Mouse (Mus musculus): ENCODE data around the gene Sgta. TPM values are rescaled to one million over a fixed set of nuclear protein-coding genes. Genes with fewer than 3 reads are reported as not detected.

Gene Sgta
- total and polyA plus RNA-seq, 2 experiments = 43.9 to 146 TPM

DNA sequence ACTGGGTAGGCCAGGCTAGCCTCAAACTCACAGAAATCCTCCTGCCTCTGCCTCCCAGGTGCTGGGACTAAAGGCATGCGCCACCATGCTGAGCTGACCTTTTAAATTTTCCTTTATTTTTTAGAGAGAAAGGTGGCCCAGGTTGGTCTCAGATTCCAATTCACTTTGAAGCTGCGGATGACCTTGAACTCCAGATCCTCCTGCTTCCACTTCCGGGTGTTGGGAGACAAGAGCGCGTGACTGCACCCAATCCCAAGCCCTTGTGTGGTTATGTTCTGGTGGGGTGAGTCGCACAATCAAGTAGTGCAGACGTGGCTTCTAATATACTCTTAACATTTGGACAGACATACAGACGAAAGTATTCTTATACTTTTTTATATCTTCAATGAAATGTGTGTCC is 63.5 kb downstream of the Sgta start:
- Histone ChIP-seq H3K27me3 (ENCODE audit: control insufficient read depth, insufficient read depth, low read length) (no peaks in the 10 kb centered on the region), H3K36me3 (ENCODE audit: control insufficient read depth, insufficient read depth, low read length) (no peaks in the 10 kb centered on the region), H3K9ac (ENCODE audit: low read depth, low read length) (no peak overlapping the region), H3K4me1 (ENCODE audit: control insufficient read depth, insufficient read depth, low read length) (peaks cover 2% of the 10 kb centered on the region; the same call in 1 of the 2 replicates), H3K79me2 (ENCODE audit: control insufficient read depth, insufficient read depth, low read length) (no peaks in the 10 kb centered on the region), H3K4me3 (ENCODE audit: insufficient read depth, low read depth, low read length) (no peak overlapping the region), H3K27ac (replicated peaks; ENCODE audit: insufficient read depth, low read depth, low read length) (no peak overlapping the region)
- no peak for DNase-seq (ENCODE audit: extremely low read depth, low read depth, low spot score)
- WGBS = 92% methylated on average over 8 of the region's 8 CpGs
- TF ChIP-seq CTCF (IDR thresholded peaks at IDR 0.05; ENCODE audit: low read depth, low read length) = no peak
- no peak for TF ChIP-seq POLR2A (IDR thresholded peaks at IDR 0.05; ENCODE audit: extremely low read depth, insufficient read depth, low read length)

DNA sequence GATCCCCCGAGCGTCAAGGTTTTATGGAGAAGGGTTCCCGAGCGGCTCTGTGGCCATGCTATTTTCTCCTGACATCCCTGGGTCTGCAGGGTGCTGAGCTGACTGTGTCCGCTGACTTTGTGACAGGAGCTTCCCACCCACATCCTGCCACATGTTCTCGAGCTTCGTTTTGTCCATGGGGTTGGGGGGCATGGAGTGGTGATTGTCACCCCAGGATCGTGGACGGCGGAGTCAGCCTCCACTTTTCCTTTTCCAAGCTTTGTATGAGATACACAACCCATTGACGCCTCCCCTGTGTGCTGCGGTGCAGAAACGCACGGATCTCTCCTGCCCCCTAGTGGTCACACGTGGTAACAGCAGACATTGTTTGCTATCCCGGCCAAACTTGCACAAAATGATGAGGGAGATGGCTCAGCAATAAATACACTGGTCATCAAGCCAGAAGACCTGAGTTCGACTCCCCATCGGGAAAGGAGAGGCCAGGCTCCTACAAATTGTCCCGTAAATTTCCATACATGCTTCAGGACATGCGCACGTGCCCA is 64.8 kb downstream of the Sgta start:
- no peak overlapping the region for H3K9ac ChIP-seq (ENCODE audit: low read depth, low read length)
- no peaks in the 10 kb centered on the region for H3K79me2 ChIP-seq (ENCODE audit: control insufficient read depth, insufficient read depth, low read length)
- peak; percentile 44 for DNase-seq (ENCODE audit: extremely low read depth, low read depth, low spot score)
- H3K4me1 ChIP-seq (ENCODE audit: control insufficient read depth, insufficient read depth, low read length) = peaks cover 2% of the 10 kb centered on the region; the same call in 1 of the 2 replicates
- no peaks in the 10 kb centered on the region for H3K36me3 ChIP-seq (ENCODE audit: control insufficient read depth, insufficient read depth, low read length)
- no peak overlapping the region for H3K4me3 ChIP-seq (ENCODE audit: insufficient read depth, low read depth, low read length)
- WGBS = 14% methylated on average over 21 of the region's 21 CpGs
- no peak overlapping the region for H3K27ac ChIP-seq (replicated peaks; ENCODE audit: insufficient read depth, low read depth, low read length)
- TF ChIP-seq POLR2A (IDR thresholded peaks at IDR 0.05; ENCODE audit: extremely low read depth, insufficient read depth, low read length) (no peak), CTCF (IDR thresholded peaks at IDR 0.05; ENCODE audit: low read depth, low read length) (peak; percentile 99)
- H3K27me3 ChIP-seq (ENCODE audit: control insufficient read depth, insufficient read depth, low read length) = no peaks in the 10 kb centered on the region

DNA sequence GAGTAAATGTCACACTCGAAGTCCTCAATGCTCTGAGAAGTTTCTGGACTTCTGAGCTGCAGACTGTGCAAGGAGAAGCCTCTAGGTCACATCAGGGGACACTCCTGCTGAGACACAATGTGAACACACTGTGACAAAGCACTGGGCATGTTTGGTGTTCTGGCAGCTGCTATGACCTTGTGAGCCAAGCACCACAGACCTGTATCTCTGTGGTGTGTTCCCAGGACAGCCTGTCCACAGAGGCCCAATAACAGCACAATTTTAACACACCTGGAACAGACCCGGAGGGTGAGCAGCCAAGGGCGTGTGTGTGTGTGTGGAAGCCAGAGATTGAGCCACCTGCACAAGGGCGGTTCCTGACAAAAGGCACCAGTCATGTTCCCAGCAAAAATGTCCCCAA is 65.4 kb downstream of the Sgta start:
- TF ChIP-seq POLR2A (IDR thresholded peaks at IDR 0.05; ENCODE audit: extremely low read depth, insufficient read depth, low read length) (no peak), CTCF (IDR thresholded peaks at IDR 0.05; ENCODE audit: low read depth, low read length) (no peak)
- no peaks in the 10 kb centered on the region for H3K27me3 ChIP-seq (ENCODE audit: control insufficient read depth, insufficient read depth, low read length)
- DNase-seq (ENCODE audit: extremely low read depth, low read depth, low spot score) = no peak
- WGBS = 43% methylated on average over 4 of the region's 4 CpGs
- H3K27ac ChIP-seq (replicated peaks; ENCODE audit: insufficient read depth, low read depth, low read length) = no peak overlapping the region
- H3K79me2 ChIP-seq (ENCODE audit: control insufficient read depth, insufficient read depth, low read length) = no peaks in the 10 kb centered on the region
- no peaks in the 10 kb centered on the region for H3K36me3 ChIP-seq (ENCODE audit: control insufficient read depth, insufficient read depth, low read length)
- no peak overlapping the region for H3K4me3 ChIP-seq (ENCODE audit: insufficient read depth, low read depth, low read length)
- H3K9ac ChIP-seq (ENCODE audit: low read depth, low read length) = no peak overlapping the region
- no peaks in the 10 kb centered on the region for H3K4me1 ChIP-seq (ENCODE audit: control insufficient read depth, insufficient read depth, low read length)

Other genes with a start within 250 kb of the Sgta start
- not detected in 2 replicates for gene Jsrp1, start 246.7 kb downstream of the Sgta start, total RNA-seq (2014; rRNA removed)
- not detected in 2 replicates for gene Jsrp1, start 246.7 kb downstream of the Sgta start, polyA plus RNA-seq (2012; rRNA removed)
- gene Oaz1, start 233.5 kb downstream of the Sgta start, total RNA-seq (2014; rRNA removed) = 527 and 614 TPM in 2 replicates
- 1,187 and 1,294 TPM in 2 replicates for gene Oaz1, start 233.5 kb downstream of the Sgta start, polyA plus RNA-seq (2012; rRNA removed)
- not detected in 2 replicates for gene Lingo3, start 216.1 kb downstream of the Sgta start, total RNA-seq (2014; rRNA removed)
- gene Lingo3, start 216.1 kb downstream of the Sgta start, polyA plus RNA-seq (2012; rRNA removed) = 0.05 TPM in 1 of 2 replicates, not detected in the other
- 61.3 and 61.6 TPM in 2 replicates for gene Lsm7, start 205.0 kb downstream of the Sgta start, total RNA-seq (2014; rRNA removed)
- 62.1 and 75.1 TPM in 2 replicates for gene Lsm7, start 205.0 kb downstream of the Sgta start, polyA plus RNA-seq (2012; rRNA removed)
- 6.5 and 10.4 TPM in 2 replicates for gene Sppl2b, start 204.9 kb downstream of the Sgta start, total RNA-seq (2014; rRNA removed)
- gene Sppl2b, start 204.9 kb downstream of the Sgta start, polyA plus RNA-seq (2012; rRNA removed) = 40.1 and 40.5 TPM in 2 replicates
- gene Tmprss9, start 188.3 kb downstream of the Sgta start, total RNA-seq (2014; rRNA removed) = under 0.01 and 0.09 TPM in 2 replicates
- gene Tmprss9, start 188.3 kb downstream of the Sgta start, polyA plus RNA-seq (2012; rRNA removed) = 0.04 and 0.05 TPM in 2 replicates
- gene Timm13, start 159.2 kb downstream of the Sgta start, total RNA-seq (2014; rRNA removed) = 79.9 and 87.7 TPM in 2 replicates
- 369 and 388 TPM in 2 replicates for gene Timm13, start 159.2 kb downstream of the Sgta start, polyA plus RNA-seq (2012; rRNA removed)
- gene Lmnb2, start 141.9 kb downstream of the Sgta start, total RNA-seq (2014; rRNA removed) = 3.2 and 3.3 TPM in 2 replicates
- 5.5 and 6.6 TPM in 2 replicates for gene Lmnb2, start 141.9 kb downstream of the Sgta start, polyA plus RNA-seq (2012; rRNA removed)
- gene Gadd45b, start 130.1 kb downstream of the Sgta start, total RNA-seq (2014; rRNA removed) = 2.1 and 8.3 TPM in 2 replicates
- 1.4 and 1.8 TPM in 2 replicates for gene Gadd45b, start 130.1 kb downstream of the Sgta start, polyA plus RNA-seq (2012; rRNA removed)
- 0.09 and 0.13 TPM in 2 replicates for gene Gng7, start 45.2 kb downstream of the Sgta start, total RNA-seq (2014; rRNA removed)
- 0.65 TPM in 2 replicates for gene Gng7, start 45.2 kb downstream of the Sgta start, polyA plus RNA-seq (2012; rRNA removed)
- gene Diras1, start 34.5 kb downstream of the Sgta start, total RNA-seq (2014; rRNA removed) = 0.07 TPM in 1 of 2 replicates, not detected in the other
- not detected in 2 replicates for gene Diras1, start 34.5 kb downstream of the Sgta start, polyA plus RNA-seq (2012; rRNA removed)
- gene Slc39a3, start 22.8 kb downstream of the Sgta start, total RNA-seq (2014; rRNA removed) = 6.1 and 6.9 TPM in 2 replicates
- gene Slc39a3, start 22.8 kb downstream of the Sgta start, polyA plus RNA-seq (2012; rRNA removed) = 13.2 and 14.1 TPM in 2 replicates
- 7.4 and 9.3 TPM in 2 replicates for gene Thop1, start 9.9 kb upstream of the Sgta start, total RNA-seq (2014; rRNA removed)
- gene Thop1, start 9.9 kb upstream of the Sgta start, polyA plus RNA-seq (2012; rRNA removed) = 12.0 and 13.1 TPM in 2 replicates
- gene Creb3l3, start 38.7 kb upstream of the Sgta start, total RNA-seq (2014; rRNA removed) = 190 and 205 TPM in 2 replicates
- gene Creb3l3, start 38.7 kb upstream of the Sgta start, polyA plus RNA-seq (2012; rRNA removed) = 287 and 308 TPM in 2 replicates
- 46.6 and 61.1 TPM in 2 replicates for gene Map2k2, start 45.7 kb upstream of the Sgta start, total RNA-seq (2014; rRNA removed)
- gene Map2k2, start 45.7 kb upstream of the Sgta start, polyA plus RNA-seq (2012; rRNA removed) = 192 and 231 TPM in 2 replicates
- 10.0 and 14.2 TPM in 2 replicates for gene Zbtb7a, start 75.0 kb upstream of the Sgta start, total RNA-seq (2014; rRNA removed)
- gene Zbtb7a, start 75.0 kb upstream of the Sgta start, polyA plus RNA-seq (2012; rRNA removed) = 28.6 and 34.0 TPM in 2 replicates
- gene Pias4, start 107.7 kb upstream of the Sgta start, total RNA-seq (2014; rRNA removed) = 8.9 and 10.1 TPM in 2 replicates
- 17.8 and 22.7 TPM in 2 replicates for gene Pias4, start 107.7 kb upstream of the Sgta start, polyA plus RNA-seq (2012; rRNA removed)
- gene Eef2, start 116.5 kb upstream of the Sgta start, total RNA-seq (2014; rRNA removed) = 812 and 946 TPM in 2 replicates
- 1,151 and 1,204 TPM in 2 replicates for gene Eef2, start 116.5 kb upstream of the Sgta start, polyA plus RNA-seq (2012; rRNA removed)
- 14.1 and 16.0 TPM in 2 replicates for gene Dapk3, start 122.8 kb upstream of the Sgta start, total RNA-seq (2014; rRNA removed)
- gene Dapk3, start 122.8 kb upstream of the Sgta start, polyA plus RNA-seq (2012; rRNA removed) = 42.5 and 44.2 TPM in 2 replicates
- not detected in 2 replicates for gene 4930442H23Rik, start 123.7 kb upstream of the Sgta start, total RNA-seq (2014; rRNA removed)
- gene 4930442H23Rik, start 123.7 kb upstream of the Sgta start, polyA plus RNA-seq (2012; rRNA removed) = not detected in 2 replicates
- 0.09 TPM in 1 of 2 replicates, not detected in the other for gene Nmrk2, start 141.9 kb upstream of the Sgta start, total RNA-seq (2014; rRNA removed)
- gene Nmrk2, start 141.9 kb upstream of the Sgta start, polyA plus RNA-seq (2012; rRNA removed) = not detected in 2 replicates
- 0.07 TPM in 1 of 2 replicates, not detected in the other for gene Atcay, start 170.7 kb upstream of the Sgta start, total RNA-seq (2014; rRNA removed)
- not detected in 2 replicates for gene Atcay, start 170.7 kb upstream of the Sgta start, polyA plus RNA-seq (2012; rRNA removed)
- gene Zfr2, start 173.0 kb upstream of the Sgta start, total RNA-seq (2014; rRNA removed) = 0.27 and 0.74 TPM in 2 replicates
- 0.15 and 1.6 TPM in 2 replicates for gene Zfr2, start 173.0 kb upstream of the Sgta start, polyA plus RNA-seq (2012; rRNA removed)
- gene Matk, start 192.8 kb upstream of the Sgta start, total RNA-seq (2014; rRNA removed) = 0.60 and 0.65 TPM in 2 replicates
- 0.27 and 0.43 TPM in 2 replicates for gene Matk, start 192.8 kb upstream of the Sgta start, polyA plus RNA-seq (2012; rRNA removed)
- gene Mrpl54, start 206.8 kb upstream of the Sgta start, total RNA-seq (2014; rRNA removed) = 52.1 and 65.9 TPM in 2 replicates
- gene Mrpl54, start 206.8 kb upstream of the Sgta start, polyA plus RNA-seq (2012; rRNA removed) = 66.6 and 85.9 TPM in 2 replicates
- gene Apba3, start 206.8 kb upstream of the Sgta start, total RNA-seq (2014; rRNA removed) = 30.5 and 44.1 TPM in 2 replicates
- gene Apba3, start 206.8 kb upstream of the Sgta start, polyA plus RNA-seq (2012; rRNA removed) = 132 and 143 TPM in 2 replicates
- 7.6 and 7.7 TPM in 2 replicates for gene Tjp3, start 231.4 kb upstream of the Sgta start, total RNA-seq (2014; rRNA removed)
- 24.2 and 32.0 TPM in 2 replicates for gene Tjp3, start 231.4 kb upstream of the Sgta start, polyA plus RNA-seq (2012; rRNA removed)
- 7.4 and 10.0 TPM in 2 replicates for gene Pip5k1c, start 232.8 kb upstream of the Sgta start, total RNA-seq (2014; rRNA removed)
- gene Pip5k1c, start 232.8 kb upstream of the Sgta start, polyA plus RNA-seq (2012; rRNA removed) = 25.8 and 30.1 TPM in 2 replicates